Mouse (Mus musculus): ENCODE results near the gene Slc15a3.

Slc15a3 gene

GRCm38 (mm10) chr19:10869241-10869885 lies 29.8 kb downstream of the Slc15a3 start:
- DNase-seq (ENCODE audit: extremely low spot score, low spot score): peak; percentile 92

GRCm38 (mm10) chr19:10869886-10870527 lies 30.5 kb downstream of the Slc15a3 start, which contains the start of gene Tmem132a:
Gene Tmem132a, minus strand, starts transcription at chr19:10869940.
- DNase-seq (ENCODE audit: extremely low spot score, low spot score): no peak

GRCm38 (mm10) chr19:10870676-10871075 lies 31.1 kb downstream of the Slc15a3 start:
- DNase-seq (ENCODE audit: extremely low spot score, low spot score): no peak

- no peak for DNase-seq (ENCODE audit: extremely low spot score, low spot score)
Observed at GRCm38 (mm10) chr19:10871328-10871961, 31.9 kb downstream of the Slc15a3 start.

- DNase-seq (ENCODE audit: extremely low spot score, low spot score): no peak
Observed at GRCm38 (mm10) chr19:10878201-10878837, 38.8 kb downstream of the Slc15a3 start.

- DNase-seq (ENCODE audit: extremely low spot score, low spot score): no peak
Observed at GRCm38 (mm10) chr19:10880085-10880974, 40.8 kb downstream of the Slc15a3 start.

- DNase-seq (ENCODE audit: extremely low spot score, low spot score): no peak
Observed at GRCm38 (mm10) chr19:10880975-10881425, 41.5 kb downstream of the Slc15a3 start.

GRCm38 (mm10) chr19:10881426-10882154 lies 42.1 kb downstream of the Slc15a3 start, which contains the start of gene Tmem109:
Gene Tmem109, minus strand, starts transcription at chr19:10882001.
- DNase-seq (ENCODE audit: extremely low spot score, low spot score): peak; percentile 98

- DNase-seq (ENCODE audit: extremely low spot score, low spot score): no peak
Observed at GRCm38 (mm10) chr19:10892201-10892600, 52.7 kb downstream of the Slc15a3 start.

- DNase-seq (ENCODE audit: extremely low spot score, low spot score): peak; percentile 97
Observed at GRCm38 (mm10) chr19:10895016-10895528, 55.5 kb downstream of the Slc15a3 start, which contains the start of gene Prpf19. Gene Prpf19, plus strand, starts transcription at chr19:10895231.

GRCm38 (mm10) chr19:10895708-10896107 lies 56.2 kb downstream of the Slc15a3 start:
- no peak for DNase-seq (ENCODE audit: extremely low spot score, low spot score)

- no peak for DNase-seq (ENCODE audit: extremely low spot score, low spot score)
Observed at GRCm38 (mm10) chr19:10896849-10897248, 57.3 kb downstream of the Slc15a3 start.

- DNase-seq (ENCODE audit: extremely low spot score, low spot score): no peak
Observed at GRCm38 (mm10) chr19:10897491-10897890, 58.0 kb downstream of the Slc15a3 start.

GRCm38 (mm10) chr19:10900315-10900714 lies 60.8 kb downstream of the Slc15a3 start:
- DNase-seq (ENCODE audit: extremely low spot score, low spot score): no peak

- DNase-seq (ENCODE audit: extremely low spot score, low spot score): no peak
Observed at GRCm38 (mm10) chr19:10901046-10901445, 61.5 kb downstream of the Slc15a3 start.

- no peak for DNase-seq (ENCODE audit: extremely low spot score, low spot score)
Observed at GRCm38 (mm10) chr19:10904512-10904911, 65.0 kb downstream of the Slc15a3 start.

- no peak for DNase-seq (ENCODE audit: extremely low spot score, low spot score)
Observed at GRCm38 (mm10) chr19:10904927-10905727, 65.6 kb downstream of the Slc15a3 start.

- no peak for DNase-seq (ENCODE audit: extremely low spot score, low spot score)
Observed at GRCm38 (mm10) chr19:10905728-10906000, 66.1 kb downstream of the Slc15a3 start.

GRCm38 (mm10) chr19:10907891-10908290 lies 68.4 kb downstream of the Slc15a3 start:
- DNase-seq (ENCODE audit: extremely low spot score, low spot score): peak; percentile 47
